Mouse (Mus musculus): ENCODE measurements at regions not wholly inside any gene's neighbourhood (a gene's known extent, or its start where the extent isn't known, plus 50 kb on each side); places are given as distances from the start of the nearest gene placed in this dataset.

DNA sequence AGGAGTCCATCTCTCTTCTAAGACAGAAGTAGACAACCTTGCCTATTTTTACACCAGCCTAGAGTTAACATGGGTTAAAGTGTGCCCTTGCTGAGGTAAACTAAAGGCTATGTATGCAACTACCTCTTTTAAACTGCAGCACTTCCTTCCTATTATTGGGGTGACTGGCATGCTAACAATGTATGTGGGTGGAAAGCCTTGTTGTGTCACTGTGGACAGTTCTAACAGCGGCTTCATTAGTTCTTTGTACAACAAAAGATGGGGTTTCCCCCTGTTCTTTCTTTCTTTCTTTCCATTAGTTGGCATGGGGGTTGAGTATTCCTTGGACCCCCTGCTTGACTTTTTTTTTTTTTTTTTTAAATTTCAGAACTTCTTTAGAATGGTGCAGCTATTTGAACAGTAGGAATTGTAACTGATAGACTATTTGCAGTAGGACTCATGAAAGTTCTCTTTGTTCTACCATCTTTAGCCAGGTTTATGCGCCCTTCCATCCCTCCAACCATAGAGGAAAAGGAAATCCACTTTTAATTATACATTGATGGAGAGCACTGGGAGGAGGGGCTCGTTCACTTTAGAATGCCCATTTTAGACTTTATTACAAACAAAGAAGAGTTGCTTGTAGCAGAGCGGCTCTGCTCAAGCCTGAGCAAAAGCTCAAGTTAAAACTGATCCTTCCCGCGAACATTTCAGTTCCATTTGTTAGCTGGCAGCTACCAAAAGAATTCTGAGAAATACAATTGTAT is 523.9 kb upstream of the Zic4 start:
- Histone ChIP-seq H3K4me2 (ENCODE audit: low read depth, severe bottlenecking) (no peak overlapping the region), H3K9ac (ENCODE audit: low read length) (no peak overlapping the region), H3K36me3 (ENCODE audit: control insufficient read depth, insufficient read depth, low read length) (no peaks in the 10 kb centered on the region), H3K27ac (replicated peaks; ENCODE audit: low read depth, low read length) (no peak overlapping the region), H3K27me3 (ENCODE audit: control insufficient read depth, insufficient read depth, low read length) (no peaks in the 10 kb centered on the region), H3K4me1 (ENCODE audit: control insufficient read depth, insufficient read depth, low read length) (no peaks in the 10 kb centered on the region), H3K9me3 (ENCODE audit: control insufficient read depth, low read length) (no peaks in the 10 kb centered on the region), H3K4me3 (ENCODE audit: low read depth, low read length) (no peak overlapping the region)
- 84% methylated on average over 6 of the region's 6 CpGs for WGBS
- DNase-seq (ENCODE audit: low spot score) (no peak), ATAC-seq (ENCODE audit: insufficient number of reproducible peaks, low FRiP score, low TSS enrichment, low read depth) (no peak)

DNA sequence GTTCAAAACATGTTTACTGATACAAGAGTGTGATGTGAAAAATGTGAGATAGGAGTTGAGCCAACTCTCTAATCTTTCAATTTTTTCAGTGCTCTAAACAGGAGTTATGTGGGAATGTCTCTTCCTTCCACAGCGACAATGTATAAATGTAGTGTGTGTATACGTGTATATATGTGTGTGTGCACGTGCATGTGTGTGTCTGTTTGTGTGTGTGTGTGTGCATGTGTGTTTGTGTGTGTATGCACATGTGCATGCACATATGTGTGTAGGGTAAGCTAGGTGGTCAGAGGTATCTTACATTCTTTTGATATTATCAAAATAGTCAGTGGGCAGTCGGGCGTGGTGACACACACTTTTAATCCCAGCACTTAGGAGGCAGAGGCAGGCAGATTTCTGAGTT is 511.2 kb upstream of the Zic4 start:
- ATAC-seq (ENCODE audit: insufficient number of reproducible peaks, low FRiP score, low TSS enrichment, low read depth), result 0 out of 2 replicates have a peak, but pooled peaks have one; percentile 62

DNA sequence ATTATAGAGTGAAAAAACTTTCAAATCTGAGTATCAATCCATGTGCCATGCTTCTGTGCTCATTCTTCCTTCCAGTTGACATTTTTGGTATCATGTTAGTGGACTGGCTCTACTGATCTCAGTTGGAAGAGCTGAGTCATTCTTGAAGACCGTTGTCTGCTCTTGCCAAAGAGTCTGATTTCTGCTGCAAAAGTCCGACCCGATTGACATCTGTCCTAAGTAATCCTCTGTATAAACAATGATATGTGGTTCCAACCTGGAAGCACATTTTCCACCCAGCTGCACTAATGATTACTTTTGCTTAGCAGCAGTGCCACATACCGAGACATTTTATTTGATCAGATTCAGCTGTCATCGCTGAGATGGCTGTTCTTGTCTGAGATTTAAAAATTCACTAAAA is 490.6 kb upstream of the Zic4 start:
- Histone ChIP-seq H3K4me1 (ENCODE audit: control insufficient read depth, insufficient read depth, low read length) (no peaks in the 10 kb centered on the region), H3K27ac (replicated peaks; ENCODE audit: low read depth, low read length) (no peak overlapping the region), H3K27me3 (ENCODE audit: control insufficient read depth, insufficient read depth, low read length) (no peaks in the 10 kb centered on the region), H3K4me3 (ENCODE audit: low read depth, low read length) (no peak overlapping the region), H3K9ac (ENCODE audit: low read length) (no peak overlapping the region), H3K4me2 (ENCODE audit: low read depth, severe bottlenecking) (no peak overlapping the region), H3K9me3 (ENCODE audit: control insufficient read depth, low read length) (no peaks in the 10 kb centered on the region), H3K36me3 (ENCODE audit: control insufficient read depth, insufficient read depth, low read length) (no peaks in the 10 kb centered on the region)
- 88% methylated on average over 5 of the region's 5 CpGs for WGBS
- DNase-seq (ENCODE audit: low spot score), result no peak
- no peak for ATAC-seq (ENCODE audit: insufficient number of reproducible peaks, low FRiP score, low TSS enrichment, low read depth)

More for the DNA sequence above, 511.2 kb upstream of the Zic4 start:
- Histone ChIP-seq H3K4me2 (ENCODE audit: low read depth, severe bottlenecking) (no peak overlapping the region), H3K4me1 (ENCODE audit: control insufficient read depth, insufficient read depth, low read length) (no peaks in the 10 kb centered on the region), H3K9ac (ENCODE audit: low read length) (no peak overlapping the region), H3K27me3 (ENCODE audit: control insufficient read depth, insufficient read depth, low read length) (no peaks in the 10 kb centered on the region), H3K4me3 (ENCODE audit: low read depth, low read length) (no peak overlapping the region), H3K9me3 (ENCODE audit: control insufficient read depth, low read length) (no peaks in the 10 kb centered on the region), H3K27ac (replicated peaks; ENCODE audit: low read depth, low read length) (no peak overlapping the region), H3K36me3 (ENCODE audit: control insufficient read depth, insufficient read depth, low read length) (no peaks in the 10 kb centered on the region)
- WGBS, result 90% methylated on average over 5 of the region's 5 CpGs
- DNase-seq (ENCODE audit: low spot score), result no peak

DNA sequence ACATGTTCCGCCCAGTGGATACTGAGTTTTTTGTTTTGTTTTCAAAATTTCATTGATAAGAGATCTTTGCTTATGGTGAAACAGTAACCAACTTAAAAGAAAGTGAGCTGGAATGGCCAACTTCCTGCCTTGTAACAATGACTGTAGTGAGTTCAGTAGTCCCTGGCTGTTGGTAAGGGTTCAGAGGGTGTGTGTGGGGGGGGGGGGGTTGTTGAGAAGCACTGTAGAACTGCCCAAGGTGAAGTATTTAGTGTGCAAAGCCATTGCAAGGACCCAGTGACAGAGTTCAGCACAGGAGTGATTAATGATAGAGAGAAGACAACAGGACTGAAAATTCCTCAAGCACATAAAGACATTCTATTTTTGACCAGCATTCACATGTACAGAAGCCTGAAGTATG is 477.7 kb upstream of the Zic4 start:
- 92% methylated on average over 1 of the region's 1 CpGs for WGBS
- ATAC-seq (ENCODE audit: insufficient number of reproducible peaks, low FRiP score, low TSS enrichment, low read depth), result no peak
- Histone ChIP-seq H3K9me3 (ENCODE audit: control insufficient read depth, low read length) (no peaks in the 10 kb centered on the region), H3K4me3 (ENCODE audit: low read depth, low read length) (no peak overlapping the region), H3K4me1 (ENCODE audit: control insufficient read depth, insufficient read depth, low read length) (no peaks in the 10 kb centered on the region), H3K4me2 (ENCODE audit: low read depth, severe bottlenecking) (no peak overlapping the region), H3K27ac (replicated peaks; ENCODE audit: low read depth, low read length) (no peak overlapping the region), H3K9ac (ENCODE audit: low read length) (no peak overlapping the region), H3K27me3 (ENCODE audit: control insufficient read depth, insufficient read depth, low read length) (no peaks in the 10 kb centered on the region), H3K36me3 (ENCODE audit: control insufficient read depth, insufficient read depth, low read length) (no peaks in the 10 kb centered on the region)
- no peak for DNase-seq (ENCODE audit: low spot score)

DNA sequence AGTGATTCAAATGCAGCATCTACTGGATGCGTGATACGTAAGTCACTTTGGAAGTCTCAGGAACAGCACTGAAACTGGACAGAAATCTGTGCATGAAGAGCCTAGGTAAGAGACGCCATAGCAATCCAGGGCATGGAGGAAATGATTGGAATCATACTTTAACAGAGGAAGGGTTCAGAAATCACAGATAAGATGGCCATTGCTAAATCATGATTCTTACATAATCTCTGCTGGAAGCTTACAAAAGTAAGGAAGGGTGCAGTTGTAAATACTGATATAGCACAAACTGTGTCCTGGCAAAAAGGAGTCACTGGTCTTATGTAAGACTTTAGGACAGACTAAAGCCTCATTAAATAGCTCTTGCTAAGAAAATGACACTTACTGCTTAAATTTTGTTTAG is 474.8 kb upstream of the Zic4 start:
- Histone ChIP-seq H3K4me3 (ENCODE audit: low read depth, low read length) (no peak overlapping the region), H3K9me3 (ENCODE audit: control insufficient read depth, low read length) (no peaks in the 10 kb centered on the region), H3K9ac (ENCODE audit: low read length) (no peak overlapping the region), H3K4me2 (ENCODE audit: low read depth, severe bottlenecking) (no peak overlapping the region), H3K4me1 (ENCODE audit: control insufficient read depth, insufficient read depth, low read length) (no peaks in the 10 kb centered on the region), H3K36me3 (ENCODE audit: control insufficient read depth, insufficient read depth, low read length) (no peaks in the 10 kb centered on the region), H3K27me3 (ENCODE audit: control insufficient read depth, insufficient read depth, low read length) (no peaks in the 10 kb centered on the region), H3K27ac (replicated peaks; ENCODE audit: low read depth, low read length) (no peak overlapping the region)
- ATAC-seq (ENCODE audit: insufficient number of reproducible peaks, low FRiP score, low TSS enrichment, low read depth), result no peak
- DNase-seq (ENCODE audit: low spot score), result no peak
- 91% methylated on average over 3 of the region's 3 CpGs for WGBS

DNA sequence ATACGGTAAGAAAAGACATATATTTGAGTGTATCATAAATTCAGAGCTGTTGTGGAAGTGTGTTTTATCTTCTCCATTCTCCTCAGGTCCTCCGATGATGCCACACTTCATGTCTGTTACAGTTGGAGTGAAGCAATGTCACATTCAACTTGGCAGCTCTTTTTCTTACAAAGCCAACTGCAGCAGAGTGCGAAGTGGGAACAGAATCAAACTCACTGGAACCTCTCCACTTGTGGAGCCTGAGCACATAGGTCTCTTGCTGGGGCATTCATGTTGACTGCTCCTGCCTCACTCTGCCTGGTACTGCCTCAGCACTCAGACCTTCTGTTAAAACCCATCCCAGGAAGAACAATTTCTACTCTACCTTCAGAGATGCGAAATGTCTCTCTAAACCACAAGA is 471.4 kb upstream of the Zic4 start:
- Histone ChIP-seq H3K9me3 (ENCODE audit: control insufficient read depth, low read length) (no peaks in the 10 kb centered on the region), H3K27ac (replicated peaks; ENCODE audit: low read depth, low read length) (no peak overlapping the region), H3K27me3 (ENCODE audit: control insufficient read depth, insufficient read depth, low read length) (no peaks in the 10 kb centered on the region), H3K4me2 (ENCODE audit: low read depth, severe bottlenecking) (no peak overlapping the region), H3K4me3 (ENCODE audit: low read depth, low read length) (no peak overlapping the region), H3K9ac (ENCODE audit: low read length) (no peak overlapping the region), H3K4me1 (ENCODE audit: control insufficient read depth, insufficient read depth, low read length) (no peaks in the 10 kb centered on the region), H3K36me3 (ENCODE audit: control insufficient read depth, insufficient read depth, low read length) (no peaks in the 10 kb centered on the region)
- no peak for DNase-seq (ENCODE audit: low spot score)
- ATAC-seq (ENCODE audit: insufficient number of reproducible peaks, low FRiP score, low TSS enrichment, low read depth), result no peak
- 93% methylated on average over 4 of the region's 4 CpGs for WGBS

DNA sequence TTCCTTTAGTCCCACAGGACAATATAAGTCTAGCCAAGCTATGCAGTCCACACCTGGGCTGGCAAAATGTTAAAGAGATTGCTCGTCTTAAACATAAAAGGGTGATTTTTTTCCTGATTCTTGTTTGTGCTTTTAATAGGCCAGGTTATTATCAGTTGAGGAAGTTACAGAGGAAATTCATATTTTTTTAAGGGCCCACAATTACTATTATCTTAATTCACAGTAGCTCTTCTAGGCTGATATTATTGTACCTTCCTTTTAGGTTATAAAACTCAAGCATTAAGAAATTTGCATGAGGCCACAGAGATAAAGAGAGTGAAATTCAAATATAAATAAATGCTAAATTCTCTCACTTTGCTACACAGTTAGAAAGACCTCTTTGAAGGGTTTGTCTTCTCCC is 469.4 kb upstream of the Zic4 start:
- WGBS, result 76% methylated on average over 1 of the region's 1 CpGs

DNA sequence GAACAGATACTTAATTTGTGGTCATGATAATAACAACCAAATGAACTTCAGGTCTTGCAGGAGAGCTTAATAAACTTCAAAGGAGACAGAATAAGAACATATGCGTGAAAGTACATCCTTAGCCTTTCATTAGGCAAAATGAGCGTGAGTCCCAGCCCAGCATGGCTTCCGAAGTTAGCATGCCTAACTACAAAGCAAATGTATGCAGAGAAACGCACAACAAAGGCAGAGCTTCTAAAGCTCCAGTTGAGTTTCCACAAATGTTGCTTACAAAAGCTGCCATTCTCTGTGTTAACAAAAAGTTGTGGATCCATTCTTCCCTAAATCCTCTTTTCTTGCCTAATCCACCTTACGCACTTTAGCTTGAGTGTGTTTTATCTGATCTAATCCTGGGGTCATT is 458.7 kb upstream of the Zic4 start:
- DNase-seq (ENCODE audit: low spot score) (no peak), ATAC-seq (ENCODE audit: insufficient number of reproducible peaks, low FRiP score, low TSS enrichment, low read depth) (no peak)
- no peak overlapping the region for H3K9ac ChIP-seq (ENCODE audit: low read length)
- 19% methylated on average over 5 of the region's 5 CpGs for WGBS
- H3K4me1 ChIP-seq (ENCODE audit: control insufficient read depth, insufficient read depth, low read length), result no peaks in the 10 kb centered on the region
- H3K36me3 ChIP-seq (ENCODE audit: control insufficient read depth, insufficient read depth, low read length), result no peaks in the 10 kb centered on the region
- H3K4me2 ChIP-seq (ENCODE audit: low read depth, severe bottlenecking), result no peak overlapping the region
- no peak overlapping the region for H3K4me3 ChIP-seq (ENCODE audit: low read depth, low read length)
- no peak overlapping the region for H3K27ac ChIP-seq (replicated peaks; ENCODE audit: low read depth, low read length)
- H3K27me3 ChIP-seq (ENCODE audit: control insufficient read depth, insufficient read depth, low read length), result no peaks in the 10 kb centered on the region
- H3K9me3 ChIP-seq (ENCODE audit: control insufficient read depth, low read length), result no peaks in the 10 kb centered on the region

More for the DNA sequence above, 469.4 kb upstream of the Zic4 start:
- no peaks in the 10 kb centered on the region for H3K36me3 ChIP-seq (ENCODE audit: control insufficient read depth, insufficient read depth, low read length)
- no peak overlapping the region for H3K4me2 ChIP-seq (ENCODE audit: low read depth, severe bottlenecking)
- ATAC-seq (ENCODE audit: insufficient number of reproducible peaks, low FRiP score, low TSS enrichment, low read depth) (no peak), DNase-seq (ENCODE audit: low spot score) (no peak)
- H3K27ac ChIP-seq (replicated peaks; ENCODE audit: low read depth, low read length), result no peak overlapping the region
- no peak overlapping the region for H3K4me3 ChIP-seq (ENCODE audit: low read depth, low read length)
- no peak overlapping the region for H3K9ac ChIP-seq (ENCODE audit: low read length)
- H3K27me3 ChIP-seq (ENCODE audit: control insufficient read depth, insufficient read depth, low read length), result no peaks in the 10 kb centered on the region
- no peaks in the 10 kb centered on the region for H3K4me1 ChIP-seq (ENCODE audit: control insufficient read depth, insufficient read depth, low read length)
- H3K9me3 ChIP-seq (ENCODE audit: control insufficient read depth, low read length), result no peaks in the 10 kb centered on the region

DNA sequence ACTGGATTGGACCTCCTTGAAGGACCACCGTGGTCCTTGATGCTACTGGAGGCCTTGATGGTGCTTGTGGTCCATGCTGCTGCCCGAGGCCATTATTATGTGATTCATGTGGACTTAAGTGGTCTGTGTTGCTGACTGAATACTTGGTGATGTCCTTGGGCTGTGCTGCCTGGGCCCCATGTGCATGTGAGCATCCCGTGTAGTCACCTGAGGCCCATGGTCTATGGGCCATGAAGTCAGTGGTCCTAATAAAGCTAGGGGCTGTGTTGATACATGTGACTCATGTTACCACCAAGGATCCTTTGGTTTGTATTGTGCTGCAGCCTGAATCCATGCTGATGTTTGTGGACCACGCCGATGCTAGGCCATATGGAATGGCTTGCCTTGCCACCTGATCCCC is 456.1 kb upstream of the Zic4 start:
- Histone ChIP-seq H3K9me3 (ENCODE audit: control insufficient read depth, low read length) (no peaks in the 10 kb centered on the region), H3K27me3 (ENCODE audit: control insufficient read depth, insufficient read depth, low read length) (no peaks in the 10 kb centered on the region), H3K4me1 (ENCODE audit: control insufficient read depth, insufficient read depth, low read length) (no peaks in the 10 kb centered on the region), H3K9ac (ENCODE audit: low read length) (no peak overlapping the region), H3K4me3 (ENCODE audit: low read depth, low read length) (no peak overlapping the region), H3K27ac (replicated peaks; ENCODE audit: low read depth, low read length) (no peak overlapping the region), H3K36me3 (ENCODE audit: control insufficient read depth, insufficient read depth, low read length) (no peaks in the 10 kb centered on the region), H3K4me2 (ENCODE audit: low read depth, severe bottlenecking) (no peak overlapping the region)
- DNase-seq (ENCODE audit: low spot score) (no peak), ATAC-seq (ENCODE audit: insufficient number of reproducible peaks, low FRiP score, low TSS enrichment, low read depth) (no peak)
- 92% methylated on average over 5 of the region's 5 CpGs for WGBS

All from limb, embryonic 11.5 days (tissue).